Mouse (Mus musculus): ENCODE results near the gene Col27a1. TPM values are rescaled to one million over a fixed set of nuclear protein-coding genes. Genes with fewer than 3 reads are reported as not detected.
A peak's percentile ranks its signal among the peaks of the same experiment; 100 is the strongest.

Col27a1 gene
- total RNA-seq (2021) (1 to 10 TPM in 1 of 2 experiments, under 1 TPM in 1; 0.86 to 1.8 TPM), polyA plus RNA-seq (2012; rRNA removed) (3.1 and 3.8 TPM in 2 replicates)
- long read RNA-seq, partial matches to known transcripts, result 1 of 2 reads
- long read RNA-seq, other reads (novel, unspliced or antisense), result 1 of 2 reads

- H3K79me2 ChIP-seq (replicated peaks; ENCODE audit: control insufficient read depth, insufficient read depth, low read length), result no peaks in the 10 kb centered on the region
- H3K4me3 ChIP-seq, result peak within 1 kb of the TSS; percentile 31; the same call in 1 of the 2 replicates
- 2% methylated on average over 61 of the region's 61 CpGs for WGBS
- peak in 1 of 2 experiments; percentile 33 for DNase-seq
- intact Hi-C loops (cut with DNase I), result loop anchor here (2.0 kb wide), 1 partner anchor 65 kb away; no protein-coding TSS in a partner anchor
- H3K27ac ChIP-seq, result no peak within 1 kb of the TSS
- peaks cover 4% of the 10 kb centered on the region for H3K4me1 ChIP-seq (ENCODE audit: control insufficient read depth, insufficient read depth, low read length)
- TF ChIP-seq CTCF (IDR thresholded peaks at IDR 0.05) (peak; percentile 44), EP300 (IDR thresholded peaks at IDR 0.05; ENCODE audit: insufficient read depth, low read depth, low read length) (no peak)
- H3K9ac ChIP-seq (ENCODE audit: low read depth, low read length), result no peak within 1 kb of the TSS
- H3K36me3 ChIP-seq (ENCODE audit: control insufficient read depth, insufficient read depth, low read length), result no peaks in the 10 kb centered on the region
- peaks cover 8% of the 10 kb centered on the region for H3K27me3 ChIP-seq (ENCODE audit: control insufficient read depth, insufficient read depth, low read length)
Measured at GRCm38 (mm10) chr4:63213907-63214621, at the start of gene Col27a1. TSS of gene Col27a1 (plus strand) at chr4:63214004.

- whole genome bisulfite sequencing, result 84% methylated on average over 4 of the region's 4 CpGs
- Histone ChIP-seq H3K27ac (no peak overlapping the region), H3K4me3 (no peak overlapping the region), H3K27me3 (ENCODE audit: control insufficient read depth, insufficient read depth, low read length) (no peaks in the 10 kb centered on the region; the same call in 1 of the 2 replicates), H3K79me2 (replicated peaks; ENCODE audit: control insufficient read depth, insufficient read depth, low read length) (no peaks in the 10 kb centered on the region), H3K36me3 (ENCODE audit: control insufficient read depth, insufficient read depth, low read length) (no peaks in the 10 kb centered on the region), H3K4me1 (ENCODE audit: control insufficient read depth, insufficient read depth, low read length) (no peaks in the 10 kb centered on the region), H3K9ac (ENCODE audit: low read depth, low read length) (no peak overlapping the region)
- no peak for TF ChIP-seq POLR2A (IDR thresholded peaks at IDR 0.05; ENCODE audit: insufficient read depth, low read depth, low read length)
- TF ChIP-seq EP300 (IDR thresholded peaks at IDR 0.05; ENCODE audit: insufficient read depth, low read depth, low read length), result no peak
- TF ChIP-seq CTCF (IDR thresholded peaks at IDR 0.05), result no peak
- no peak for DNase-seq
- intact Hi-C loops (cut with DNase I), result no loop called here
Measured at GRCm38 (mm10) chr4:63165636-63166035, 48.2 kb upstream of the Col27a1 start.

- H3K9ac ChIP-seq (ENCODE audit: low read depth, low read length), result no peak overlapping the region
- no peaks in the 10 kb centered on the region; the same call in 1 of the 2 replicates for H3K27me3 ChIP-seq (ENCODE audit: control insufficient read depth, insufficient read depth, low read length)
- no peak for TF ChIP-seq CTCF (IDR thresholded peaks at IDR 0.05)
- no peak for TF ChIP-seq POLR2A (IDR thresholded peaks at IDR 0.05; ENCODE audit: insufficient read depth, low read depth, low read length)
- no peak for TF ChIP-seq EP300 (IDR thresholded peaks at IDR 0.05; ENCODE audit: insufficient read depth, low read depth, low read length)
- no peaks in the 10 kb centered on the region for H3K4me1 ChIP-seq (ENCODE audit: control insufficient read depth, insufficient read depth, low read length)
- intact Hi-C loops (cut with DNase I), result no loop called here
- H3K4me3 ChIP-seq, result no peak overlapping the region
- no peak for DNase-seq
- no peak overlapping the region for H3K27ac ChIP-seq
- H3K36me3 ChIP-seq (ENCODE audit: control insufficient read depth, insufficient read depth, low read length), result no peaks in the 10 kb centered on the region
- WGBS, result 73% methylated on average over 5 of the region's 5 CpGs
- H3K79me2 ChIP-seq (replicated peaks; ENCODE audit: control insufficient read depth, insufficient read depth, low read length), result no peaks in the 10 kb centered on the region
Measured at GRCm38 (mm10) chr4:63166323-63166722, 47.5 kb upstream of the Col27a1 start.

GRCm38 (mm10) chr4:63170061-63170460 lies 43.7 kb upstream of the Col27a1 start:
- DNase-seq, result no peak
- intact Hi-C loops (cut with DNase I), result no loop called here
- H3K4me1 ChIP-seq (ENCODE audit: control insufficient read depth, insufficient read depth, low read length), result no peaks in the 10 kb centered on the region
- H3K9ac ChIP-seq (ENCODE audit: low read depth, low read length), result no peak overlapping the region
- no peak for TF ChIP-seq POLR2A (IDR thresholded peaks at IDR 0.05; ENCODE audit: insufficient read depth, low read depth, low read length)
- TF ChIP-seq CTCF (IDR thresholded peaks at IDR 0.05), result no peak
- TF ChIP-seq EP300 (IDR thresholded peaks at IDR 0.05; ENCODE audit: insufficient read depth, low read depth, low read length), result no peak
- H3K79me2 ChIP-seq (replicated peaks; ENCODE audit: control insufficient read depth, insufficient read depth, low read length), result no peaks in the 10 kb centered on the region
- H3K27ac ChIP-seq, result no peak overlapping the region
- H3K4me3 ChIP-seq, result no peak overlapping the region
- no peaks in the 10 kb centered on the region; the same call in 1 of the 2 replicates for H3K27me3 ChIP-seq (ENCODE audit: control insufficient read depth, insufficient read depth, low read length)
- WGBS, result 69% methylated on average over 4 of the region's 4 CpGs
- H3K36me3 ChIP-seq (ENCODE audit: control insufficient read depth, insufficient read depth, low read length), result no peaks in the 10 kb centered on the region

- intact Hi-C loops (cut with DNase I), result no loop called here
- Histone ChIP-seq H3K36me3 (ENCODE audit: control insufficient read depth, insufficient read depth, low read length) (no peaks in the 10 kb centered on the region), H3K79me2 (replicated peaks; ENCODE audit: control insufficient read depth, insufficient read depth, low read length) (no peaks in the 10 kb centered on the region), H3K4me3 (no peak overlapping the region), H3K27me3 (ENCODE audit: control insufficient read depth, insufficient read depth, low read length) (no peaks in the 10 kb centered on the region; the same call in 1 of the 2 replicates), H3K9ac (ENCODE audit: low read depth, low read length) (no peak overlapping the region), H3K27ac (no peak overlapping the region), H3K4me1 (ENCODE audit: control insufficient read depth, insufficient read depth, low read length) (no peaks in the 10 kb centered on the region)
- DNase-seq, result no peak
- no peak for TF ChIP-seq CTCF (IDR thresholded peaks at IDR 0.05)
- no peak for TF ChIP-seq EP300 (IDR thresholded peaks at IDR 0.05; ENCODE audit: insufficient read depth, low read depth, low read length)
- no peak for TF ChIP-seq POLR2A (IDR thresholded peaks at IDR 0.05; ENCODE audit: insufficient read depth, low read depth, low read length)
- 44% methylated on average over 24 of the region's 24 CpGs for WGBS
Measured at GRCm38 (mm10) chr4:63171122-63171521, 42.7 kb upstream of the Col27a1 start.
